Mouse (Mus musculus) mouse trophoblast stem cell (cell line): ENCODE measurements around the gene Fuz.

Experiments
- in situ Hi-C, 2 experiments: fragments of 300-500 bp; cut with MseI, MboI; formaldehyde crosslinking; loops; 2 replicates in 1 of 2; 3 replicates in 1 of 2; pipeline ENCODE4 v1.15.1; 2025

Gene Fuz

DNA sequence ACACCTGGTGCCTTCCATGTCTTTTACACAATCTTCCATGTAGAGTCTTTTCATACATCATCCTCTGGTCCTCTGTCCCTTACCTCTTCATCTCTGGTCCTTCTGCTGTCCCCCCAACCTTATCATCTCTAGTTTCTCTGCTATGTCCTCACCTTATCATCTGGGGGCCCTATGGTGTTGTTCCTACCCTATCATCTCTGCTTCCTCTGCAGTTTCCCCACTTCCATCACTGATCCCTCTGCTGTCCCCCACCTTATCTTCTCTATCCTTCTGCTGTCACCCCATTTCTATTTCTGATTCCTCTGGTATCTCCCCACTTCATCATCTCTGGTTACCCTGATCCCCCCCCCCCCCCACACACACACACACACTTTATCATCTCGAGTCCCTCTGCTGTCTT is 32.7 kb downstream of the Fuz start:
- in situ Hi-C loops = no loop called here

DNA sequence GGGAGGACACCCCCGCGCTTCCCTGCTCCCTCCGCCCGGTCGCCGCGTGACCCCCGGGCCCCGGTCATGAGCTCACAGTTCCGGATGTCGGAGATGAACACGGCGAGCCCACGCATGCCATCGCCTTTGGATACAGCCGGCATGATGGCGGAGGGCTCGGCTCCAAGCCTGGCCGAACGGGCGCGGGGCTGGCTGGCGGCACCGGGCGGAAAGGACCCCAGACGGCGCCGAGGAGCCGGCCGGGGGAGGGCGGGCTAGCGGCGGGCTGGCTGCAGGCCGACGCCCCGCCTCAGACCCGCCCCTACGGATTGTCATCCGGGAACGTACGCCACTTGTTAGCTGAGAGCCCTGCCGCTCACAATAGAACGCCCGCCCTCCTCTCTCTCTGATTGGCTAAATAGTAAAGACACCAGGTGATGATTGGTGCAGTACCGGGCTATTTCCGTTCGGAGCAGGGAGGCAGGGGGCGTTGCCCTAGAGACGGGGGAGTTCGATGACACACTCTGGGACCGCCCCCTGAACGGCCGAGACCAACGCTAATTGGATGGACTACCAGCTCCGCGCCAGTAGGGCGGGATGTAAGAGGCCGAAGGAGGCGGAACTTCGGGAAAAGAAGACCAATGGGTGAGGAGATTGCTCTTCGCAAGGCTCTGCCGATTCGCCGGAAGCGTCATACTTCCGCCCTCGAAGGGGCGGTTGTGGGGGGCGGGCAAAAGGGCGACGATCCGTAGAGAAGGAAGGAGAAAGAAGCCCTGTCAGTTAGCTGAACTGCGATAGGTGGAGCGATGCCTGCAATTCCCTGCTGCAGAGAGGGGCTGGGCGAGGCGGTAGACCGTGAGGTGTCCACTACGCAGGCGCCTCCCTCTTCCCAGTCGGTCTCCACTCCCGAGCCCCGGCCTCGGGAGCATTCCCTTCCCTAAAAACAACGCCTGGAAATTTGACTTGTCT is 33.6 kb downstream of the Fuz start, which contains the start of gene Ap2a1:
Gene Ap2a1, minus strand, starts transcription at position 293 of the 948 bp plus-strand sequence.
- in situ Hi-C loops = no loop called here

DNA sequence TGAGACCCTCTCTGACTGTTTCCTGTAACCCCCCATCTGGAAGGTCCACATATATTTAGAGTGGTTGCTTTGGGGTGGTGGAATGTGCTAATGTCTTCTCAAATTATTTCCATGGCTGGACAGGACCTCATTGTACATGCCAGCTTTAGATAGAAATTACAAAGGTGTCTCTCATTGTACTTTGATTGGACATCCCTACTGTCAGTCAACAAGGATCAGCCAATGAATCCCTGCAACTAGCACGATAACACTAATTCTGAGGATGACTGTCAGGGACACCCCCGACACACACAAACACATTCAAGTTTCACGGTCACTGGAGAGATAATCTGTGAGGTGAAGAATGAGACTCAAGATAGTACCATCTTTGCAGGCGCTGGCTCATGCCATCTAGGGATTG is 42.8 kb downstream of the Fuz start:
- in situ Hi-C loops = no loop called here

DNA sequence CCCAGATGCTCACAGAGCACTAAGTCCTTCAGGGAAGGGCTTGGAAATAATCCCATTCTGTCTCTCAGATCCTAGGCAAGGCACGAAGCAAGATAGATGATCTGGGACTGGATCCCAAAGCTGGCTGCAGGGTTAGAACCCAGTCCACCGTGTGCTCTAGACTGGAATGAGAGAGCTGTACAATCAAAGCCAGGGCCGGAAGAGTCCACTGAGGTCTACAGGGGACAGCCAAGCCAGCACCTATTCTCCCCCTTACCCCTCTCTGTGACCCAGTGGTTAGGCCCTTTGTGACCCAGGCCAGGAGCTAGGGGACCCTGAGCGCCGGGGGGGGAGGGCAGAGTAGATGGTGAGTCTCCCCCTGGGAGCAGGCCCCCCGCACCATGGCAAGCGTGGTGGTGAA is 47.0 kb downstream of the Fuz start, which contains the start of gene Tsks:
Gene Tsks, plus strand, starts transcription at position 301 of the 400 bp plus-strand sequence.
- in situ Hi-C loops = no loop called here

DNA sequence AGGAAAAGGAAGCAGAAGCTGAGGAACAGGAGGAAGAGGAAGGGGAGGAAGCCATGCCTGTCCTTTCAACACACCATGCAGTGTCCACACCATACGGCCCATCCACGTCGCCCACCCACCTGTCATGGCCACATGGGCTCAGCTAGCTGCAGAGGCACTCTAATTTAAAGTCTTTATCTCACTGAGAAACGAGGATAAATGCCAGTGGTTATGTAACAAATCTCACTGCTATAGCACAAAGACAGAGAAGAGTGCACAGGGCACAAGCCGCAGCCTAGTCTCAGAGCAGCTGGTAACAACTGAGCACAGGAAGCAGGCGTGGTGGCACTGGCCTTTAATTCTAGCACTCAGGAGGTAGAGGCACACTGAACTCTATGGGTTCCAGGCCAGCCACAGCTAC is 54.0 kb downstream of the Fuz start:
- in situ Hi-C loops = loop anchor here in 1 of 2 experiments (10.0 kb wide), 1 partner anchor 75 kb away; no protein-coding TSS in a partner anchor

DNA sequence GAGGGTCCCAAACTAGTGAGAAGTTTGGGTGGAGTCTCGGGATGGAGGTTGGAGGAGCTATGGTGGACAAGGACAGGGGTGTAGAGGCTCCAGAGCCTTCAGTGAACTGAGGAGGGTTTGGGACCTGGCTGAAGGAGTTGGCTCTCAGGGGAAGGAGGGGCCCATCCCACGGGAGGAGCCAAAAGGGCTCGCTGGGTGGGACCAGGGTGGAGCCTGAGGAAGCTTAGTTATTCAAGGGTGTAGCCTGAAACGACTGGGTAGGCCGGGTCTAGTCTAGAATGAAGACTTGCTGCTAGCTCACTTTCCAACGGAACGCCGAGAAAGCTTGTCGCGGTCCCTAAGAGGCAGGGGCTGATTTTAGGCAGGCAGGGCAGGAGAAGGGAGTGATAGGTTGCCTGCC is 56.1 kb downstream of the Fuz start:
- in situ Hi-C loops = loop anchor here in 1 of 2 experiments (10.0 kb wide), 1 partner anchor 77 kb away; no protein-coding TSS in a partner anchor
